Mouse (Mus musculus) MEL (cell line): ENCODE data around the gene Ttll4. TPM values are rescaled to one million over a fixed set of nuclear protein-coding genes. Genes with fewer than 3 reads are reported as not detected.

Experiments used
- DNase-seq: peaks from one replicate; pipeline ENCODE4 v3.0.0; 2011; ENCODE audit warnings: low read depth, low spot score
- H3K27ac ChIP-seq: 2 replicates; pipeline ENCODE4 v1.5.1; 2012; ENCODE audit warnings: low read depth, mild to moderate bottlenecking, control low read depth, low read length, moderate library complexity; ENCODE audit not compliant: control insufficient read depth
- H3K27me3 ChIP-seq, 2 experiments: fragments of 150-350 bp in 1 of 2; sonication (generic) in 1 of 2; 2 replicates each; pipeline ENCODE4 v1.6.1; 2012; ENCODE audit warnings: low read length in 2 of 2, mild to moderate bottlenecking in 2 of 2, improper control_type of control experiment in 1 of 2, moderate library complexity in 1 of 2; ENCODE audit not compliant: insufficient read depth in 2 of 2, control insufficient read depth in 1 of 2
- H3K36me3 ChIP-seq, 2 experiments: 2 replicates each; pipeline ENCODE4 v1.6.1; 2012 to 2014; ENCODE audit warnings: low read length in 2 of 2, improper control_type of control experiment in 1 of 2, inconsistent platforms in 1 of 2, mild to moderate bottlenecking in 1 of 2; ENCODE audit not compliant: insufficient read depth in 2 of 2, control insufficient read depth in 1 of 2
- H3K4me1 ChIP-seq, 2 experiments: fragments of 150-350 bp in 1 of 2; sonication (generic) in 1 of 2; 2 replicates each; pipeline ENCODE4 v1.6.1; 2012; ENCODE audit warnings: low read length in 2 of 2, improper control_type of control experiment in 1 of 2, mild to moderate bottlenecking in 1 of 2; ENCODE audit not compliant: insufficient read depth in 2 of 2, control insufficient read depth in 1 of 2
- H3K4me3 ChIP-seq, 2 experiments: fragments of 150-350 bp in 1 of 2; sonication (generic) in 1 of 2; 2 replicates each; pipeline ENCODE4 v1.5.1; 2012; ENCODE audit warnings: low read depth in 2 of 2, low read length in 2 of 2, mild to moderate bottlenecking in 2 of 2, moderate library complexity in 2 of 2, control low read depth in 1 of 2, improper control_type of control experiment in 1 of 2; ENCODE audit not compliant: control insufficient read depth in 1 of 2, insufficient read depth in 1 of 2
- H3K79me2 ChIP-seq: 2 replicates; pipeline ENCODE4 v1.6.1; 2012; ENCODE audit warnings: mild to moderate bottlenecking, low read length, moderate library complexity; ENCODE audit not compliant: control insufficient read depth, poor library complexity, insufficient read depth
- H3K9ac ChIP-seq: 2 replicates; pipeline ENCODE4 v1.6.1; 2012; ENCODE audit warnings: low read depth, mild to moderate bottlenecking, control low read depth, low read length, moderate library complexity; ENCODE audit not compliant: control insufficient read depth, poor library complexity, severe bottlenecking
- H3K9me3 ChIP-seq: fragments of 150-350 bp; sonication (generic); replicated peaks from 2 replicates; pipeline ENCODE4 v1.6.1; 2012; ENCODE audit warnings: mild to moderate bottlenecking, low read length, improper control_type of control experiment, moderate library complexity; ENCODE audit not compliant: insufficient read depth
- BHLHE40 ChIP-seq: IDR thresholded peaks from 2 replicates; pipeline ENCODE4 v1.6.1; 2012; ENCODE audit warnings: low read depth, mild to moderate bottlenecking, inconsistent platforms, low read length, improper control_type of control experiment, borderline replicate concordance
- CHD1 ChIP-seq: IDR thresholded peaks from 2 replicates; pipeline ENCODE4 v1.6.1; 2012; ENCODE audit warnings: low read depth, mild to moderate bottlenecking, inconsistent platforms, low read length, improper control_type of control experiment
- EP300 ChIP-seq, 2 experiments: IDR thresholded peaks; 2 replicates each; pipeline ENCODE4 v1.6.1; 2011; ENCODE audit warnings: improper control_type of control experiment in 2 of 2, low read length in 2 of 2, low read depth in 1 of 2, mild to moderate bottlenecking in 1 of 2
- ETS1 ChIP-seq: IDR thresholded peaks from 2 replicates; pipeline ENCODE4 v1.6.1; 2012; ENCODE audit warnings: low read depth, mild to moderate bottlenecking, inconsistent platforms, low read length, improper control_type of control experiment, moderate library complexity
- GABPA ChIP-seq: IDR thresholded peaks from 2 replicates; pipeline ENCODE4 v1.6.1; 2012; ENCODE audit warnings: low read depth, mild to moderate bottlenecking, inconsistent platforms, low read length, improper control_type of control experiment, moderate library complexity
- HCFC1 ChIP-seq: IDR thresholded peaks from 2 replicates; pipeline ENCODE4 v1.6.1; 2012; ENCODE audit warnings: low read depth, mild to moderate bottlenecking, inconsistent platforms, low read length, improper control_type of control experiment, moderate library complexity
- JUND ChIP-seq: IDR thresholded peaks from 2 replicates; pipeline ENCODE4 v1.6.1; 2011; ENCODE audit warnings: low read depth, mild to moderate bottlenecking, improper control_type of control experiment, low read length
- KAT2A ChIP-seq: conservative IDR thresholded peaks from 2 replicates; pipeline ENCODE4 v1.6.1; 2012; ENCODE audit warnings: low read depth, low read length, improper control_type of control experiment, inconsistent platforms
- MAX ChIP-seq: IDR thresholded peaks from 2 replicates; pipeline ENCODE4 v1.6.1; 2011; ENCODE audit warnings: low read length, improper control_type of control experiment
- MEF2A ChIP-seq: IDR thresholded peaks from 2 replicates; pipeline ENCODE4 v1.6.1; 2014; ENCODE audit warnings: low read depth, mild to moderate bottlenecking, inconsistent platforms, low read length, improper control_type of control experiment; ENCODE audit not compliant: poor library complexity, insufficient replicate concordance, severe bottlenecking; ENCODE audit errors: extremely low read depth
- MXI1 ChIP-seq: IDR thresholded peaks from 2 replicates; pipeline ENCODE4 v1.6.1; 2011; ENCODE audit warnings: mild to moderate bottlenecking, low read depth, low read length, improper control_type of control experiment
- POLR2AphosphoS5 ChIP-seq: IDR thresholded peaks from 2 replicates; pipeline ENCODE4 v1.6.1; 2012; ENCODE audit warnings: low read depth, borderline replicate concordance, mild to moderate bottlenecking, inconsistent platforms, low read length, moderate library complexity, mixed read lengths
- RCOR1 ChIP-seq: IDR thresholded peaks from 2 replicates; pipeline ENCODE4 v1.6.1; 2012; ENCODE audit warnings: low read depth, mild to moderate bottlenecking, inconsistent platforms, low read length, improper control_type of control experiment
- SIN3A ChIP-seq: IDR thresholded peaks from 2 replicates; pipeline ENCODE4 v1.6.1; 2012; ENCODE audit warnings: low read length, improper control_type of control experiment, inconsistent platforms
- USF1 ChIP-seq: IDR thresholded peaks from 2 replicates; pipeline ENCODE4 v1.6.1; 2014; ENCODE audit warnings: low read depth, mild to moderate bottlenecking, inconsistent platforms, low read length, improper control_type of control experiment, moderate library complexity
- USF2 ChIP-seq, 2 experiments: IDR thresholded peaks; 2 replicates each; pipeline ENCODE4 v1.6.1; 2011 to 2012; ENCODE audit warnings: improper control_type of control experiment in 2 of 2, low read length in 2 of 2, borderline replicate concordance in 1 of 2, inconsistent platforms in 1 of 2, low read depth in 1 of 2, mild to moderate bottlenecking in 1 of 2; ENCODE audit not compliant: insufficient read depth in 1 of 2
- polyA plus RNA-seq, 2 experiments: library from polyadenylated mRNA; stranded (reverse) in 1 of 2; unstranded in 1 of 2; fragments of >175 nt in 1 of 2; fragments of >200 nt in 1 of 2; gene quantifications; 2 replicates each; pipeline versions ENCODE4 v1.2.1 to v1.2.4; 2012; ENCODE audit warnings: low replicate concordance in 2 of 2, low read depth in 1 of 2; ENCODE audit not compliant: insufficient read length in 2 of 2, insufficient read depth in 1 of 2, missing spikeins in 1 of 2
- total RNA-seq: library from RNA; depleted of rRNA; stranded (reverse); fragments of 300-350 nt; gene quantifications from 2 replicates; pipeline ENCODE4 v1.2.3, GENCODE M21; 2012

The Ttll4 gene
- total and polyA plus RNA-seq, 3 experiments = 27.8 to 85.9 TPM; not detected in 1

- no peaks in the 10 kb centered on the region for H3K79me2 ChIP-seq
- peaks cover 0 to 15% of the 10 kb centered on the region in 2 experiments; a peak in 2 of 4 replicates for H3K36me3 ChIP-seq
- no peaks in the 10 kb centered on the region for H3K27me3 ChIP-seq
- H3K9me3 ChIP-seq = no peaks in the 10 kb centered on the region
- H3K27ac ChIP-seq = no peak overlapping the region
- DNase-seq = peak; percentile 70
- no peak overlapping the region for H3K9ac ChIP-seq
- H3K4me3 ChIP-seq = no peak overlapping the region
- H3K4me1 ChIP-seq = peaks cover 0 to 17% of the 10 kb centered on the region in 2 experiments; a peak in 2 of 4 replicates
- TF ChIP-seq USF2 (IDR thresholded peaks at IDR 0.05; ENCODE audit: borderline replicate concordance in 1 of 2, insufficient read depth in 1 of 2, low read depth in 1 of 2, low read length in 2 of 2) (peak in 1 of 2 experiments; percentile 69; a peak in 2 of 4 replicates), MXI1 (no peak), JUND (peak; percentile 90), RCOR1 (peak; percentile 73), MAX (peak; percentile 87), SIN3A (peak; percentile 41; the same call in 1 of the 2 replicates), ETS1 (peak; percentile 81), BHLHE40 (peak; percentile 86), EP300 (IDR thresholded peaks at IDR 0.05; ENCODE audit: low read depth in 1 of 2, low read length in 2 of 2) (peak in 1 of 2 experiments; percentile 42; a peak in 1 of 4 replicates), USF1 (peak; percentile 92), POLR2AphosphoS5 (no peak), CHD1 (no peak)
- TF ChIP-seq, all 39 proteins: peak for 9
Observed at GRCm38 (mm10) chr1:74726674-74727073, 65.1 kb downstream of the Ttll4 start.

GRCm38 (mm10) chr1:74728446-74728845 is 66.9 kb downstream of the Ttll4 start:
- Histone ChIP-seq H3K27me3 (no peaks in the 10 kb centered on the region), H3K4me1 (peaks cover 0 to 17% of the 10 kb centered on the region in 2 experiments; a peak in 2 of 4 replicates), H3K9me3 (no peaks in the 10 kb centered on the region), H3K27ac (no peak overlapping the region), H3K79me2 (no peaks in the 10 kb centered on the region), H3K36me3 (peaks cover 0 to 15% of the 10 kb centered on the region in 2 experiments; a peak in 2 of 4 replicates), H3K9ac (no peak overlapping the region), H3K4me3 (no peak overlapping the region)
- peak; percentile 12 for DNase-seq
- TF ChIP-seq KAT2A = no peak
- no peak for TF ChIP-seq USF1
- no peak for TF ChIP-seq MEF2A
- TF ChIP-seq HCFC1 = no peak
- TF ChIP-seq GABPA = no peak
- no peak for TF ChIP-seq SIN3A
